Mouse (Mus musculus) CH12.LX (cell line): ENCODE measurements at regions not wholly inside any gene's neighbourhood (a gene's known extent, or its start where the extent isn't known, plus 50 kb on each side); places are given as distances from the start of the nearest gene placed in this dataset.

Experiments
- CTCF ChIP-seq, 2 experiments: IDR thresholded peaks in 1 of 2; conservative IDR thresholded peaks in 1 of 2; 2 replicates each; pipeline ENCODE4 v1.5.1; 2011 to 2012; ENCODE audit warnings: low read depth in 2 of 2, low read length in 2 of 2, improper control_type of control experiment in 1 of 2, inconsistent platforms in 1 of 2, mild to moderate bottlenecking in 1 of 2, moderate library complexity in 1 of 2
- ETS1 ChIP-seq: conservative IDR thresholded peaks from 2 replicates; pipeline ENCODE4 v1.6.1; 2012; ENCODE audit warnings: low read depth, mild to moderate bottlenecking, inconsistent platforms, low read length, improper control_type of control experiment, moderate library complexity
- MAX ChIP-seq: IDR thresholded peaks from 2 replicates; pipeline ENCODE4 v1.6.1; 2011; ENCODE audit warnings: low read length, improper control_type of control experiment
- UBTF ChIP-seq: IDR thresholded peaks from 2 replicates; pipeline ENCODE4 v1.6.1; 2012; ENCODE audit warnings: low read depth, mild to moderate bottlenecking, inconsistent platforms, low read length, improper control_type of control experiment, moderate library complexity
- ZKSCAN1 ChIP-seq: IDR thresholded peaks from 2 replicates; pipeline ENCODE4 v1.6.1; 2012; ENCODE audit warnings: low read depth, inconsistent platforms, low read length, improper control_type of control experiment, borderline replicate concordance
- ZNF384 ChIP-seq: IDR thresholded peaks from 2 replicates; pipeline ENCODE4 v1.6.1; 2012; ENCODE audit warnings: low read depth, low read length, improper control_type of control experiment, inconsistent platforms

DNA sequence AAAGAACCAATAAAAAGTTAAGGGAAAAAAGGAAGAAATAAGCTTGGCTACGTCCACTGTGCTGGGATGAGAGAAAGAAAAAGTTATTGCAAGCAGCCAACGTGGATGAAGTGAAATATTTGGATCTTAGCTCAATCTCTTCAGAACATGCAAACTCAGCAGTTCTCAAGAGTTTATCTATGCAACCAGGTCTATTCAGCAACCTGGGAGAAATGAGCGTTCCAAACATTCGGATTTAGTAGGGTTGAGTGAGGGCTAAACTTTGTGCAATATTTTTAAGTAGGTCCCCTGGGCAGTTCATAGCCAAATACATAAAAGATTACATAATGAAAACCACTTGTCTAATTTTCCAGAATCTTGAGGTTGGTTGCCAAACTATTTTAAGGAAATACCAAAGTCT is 129.0 kb upstream of the Tmem164 start:
- TF ChIP-seq UBTF: no peak
- TF ChIP-seq MAX: no peak
- no peak for TF ChIP-seq ZKSCAN1
- no peak for TF ChIP-seq CTCF (conservative IDR thresholded peaks at IDR 0.05 in 1 of 2, IDR thresholded peaks at IDR 0.05 in 1 of 2; ENCODE audit: low read depth in 2 of 2, low read length in 2 of 2)
- no peak for TF ChIP-seq ETS1
- TF ChIP-seq ZNF384: no peak
